Mouse (Mus musculus) bone marrow, adult 2 months (tissue): ENCODE measurements around the gene Pias4.

Experiments used
- CTCF ChIP-seq: fragments of 200-500 bp; IDR thresholded peaks from 2 replicates; pipeline ENCODE4 v1.5.1; 2011; ENCODE audit warnings: low read length, control low read depth; ENCODE audit not compliant: control insufficient read depth, insufficient read depth
- POLR2A ChIP-seq: fragments of 200-500 bp; IDR thresholded peaks from 2 replicates; pipeline ENCODE4 v1.6.1; 2011; ENCODE audit warnings: low read depth, mild to moderate bottlenecking, control low read depth, low read length, borderline replicate concordance; ENCODE audit not compliant: control insufficient read depth

- TF ChIP-seq CTCF (no peak), POLR2A (no peak)
Measured at GRCm38 (mm10) chr10:81192968-81193501, 25.3 kb upstream of the Pias4 start.
